Mouse (Mus musculus): ENCODE data around the gene Dgkz. TPM values are rescaled to one million over a fixed set of nuclear protein-coding genes. Genes with fewer than 3 reads are reported as not detected.

Gene Dgkz
- polyA plus RNA-seq, 1 experiment from 2014 or later = 53.2 TPM

GRCm38 (mm10) chr2:91932160-91932711 lies 43.4 kb downstream of the Dgkz start, which contains the start of gene Mdk:
Gene Mdk, minus strand, starts transcription at chr2:91932297.
- H3K4me3 ChIP-seq (ENCODE audit: low read depth, low read length) = peak within 1 kb of the TSS; percentile 49
- H3K4me2 ChIP-seq (replicated peaks; ENCODE audit: low read depth) = peak within 1 kb of the TSS; percentile 65
- peak within 1 kb of the TSS; percentile 56 for H3K9ac ChIP-seq (ENCODE audit: low read depth, low read length)
- H3K27ac ChIP-seq (ENCODE audit: low read depth, low read length) = no peak within 1 kb of the TSS; the same call in none of the 2 replicates
- no peak for TF ChIP-seq CTCF (IDR thresholded peaks at IDR 0.05; ENCODE audit: low read depth)
- ATAC-seq = no peak
- no peaks in the 10 kb centered on the region for H3K9me3 ChIP-seq (ENCODE audit: control insufficient read depth)
- H3K36me3 ChIP-seq (ENCODE audit: control insufficient read depth, insufficient read depth) = peaks cover 45% of the 10 kb centered on the region
- peaks cover 6% of the 10 kb centered on the region; the same call in 1 of the 2 replicates for H3K4me1 ChIP-seq (replicated peaks; ENCODE audit: control insufficient read depth, insufficient read depth, low read length)
- no peaks in the 10 kb centered on the region for H3K27me3 ChIP-seq (replicated peaks; ENCODE audit: control insufficient read depth, insufficient read depth, low read length)
- WGBS = 11% methylated on average over 15 of the region's 16 CpGs

DNA sequence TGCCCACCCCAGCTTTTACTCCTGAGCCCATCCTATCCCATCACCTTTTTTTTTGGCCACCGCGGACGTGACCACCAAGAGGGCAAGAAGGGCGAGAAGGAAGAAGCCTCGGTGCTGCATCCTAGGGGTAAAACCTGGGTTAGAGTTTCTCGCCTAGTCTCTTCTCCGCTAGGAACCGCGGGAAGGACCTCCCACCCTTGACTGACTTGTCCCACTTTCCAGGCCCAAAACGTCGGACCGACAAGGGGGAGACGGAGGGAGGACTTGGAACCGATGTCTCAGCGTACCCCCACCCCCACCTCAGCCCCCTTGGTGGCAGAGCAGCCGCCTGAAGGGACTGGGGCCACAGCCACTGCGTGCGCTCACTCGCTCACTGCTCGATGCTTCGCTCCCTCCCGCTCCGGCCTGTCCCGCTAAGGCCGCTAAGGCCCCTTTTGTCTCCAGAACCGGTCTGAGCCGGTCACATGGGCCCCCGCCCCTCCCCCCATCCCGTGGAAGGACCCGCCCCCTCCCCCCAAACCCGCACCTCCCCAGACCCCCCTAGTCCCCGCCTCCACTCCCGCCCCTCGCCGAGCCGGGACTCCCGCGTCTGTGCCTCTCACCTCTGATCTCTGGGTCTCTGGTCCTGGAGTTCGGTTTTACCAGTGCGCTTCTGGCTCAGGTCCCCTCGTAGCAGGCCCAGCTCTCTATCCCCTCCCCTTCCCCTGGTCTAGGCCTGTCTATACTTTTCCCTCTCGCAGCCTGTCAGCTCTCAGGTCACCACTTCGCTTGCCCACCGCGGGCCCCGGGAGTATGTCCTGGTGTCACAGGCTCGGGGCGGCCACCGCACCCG lies 44.1 kb downstream of the Dgkz start:
- H3K27ac ChIP-seq (ENCODE audit: low read depth, low read length) = no peak overlapping the region; the same call in none of the 2 replicates
- H3K4me2 ChIP-seq (replicated peaks; ENCODE audit: low read depth) = peak overlapping the region; percentile 65
- H3K9ac ChIP-seq (ENCODE audit: low read depth, low read length) = peak overlapping the region; percentile 56
- TF ChIP-seq CTCF (IDR thresholded peaks at IDR 0.05; ENCODE audit: low read depth) = no peak; the same call in 1 of the 2 replicates
- ATAC-seq = peak; percentile 10; the same call in 1 of the 2 replicates
- WGBS = 12% methylated on average over 47 of the region's 50 CpGs
- H3K4me3 ChIP-seq (ENCODE audit: low read depth, low read length) = peak overlapping the region; percentile 49
- H3K27me3 ChIP-seq (replicated peaks; ENCODE audit: control insufficient read depth, insufficient read depth, low read length) = no peaks in the 10 kb centered on the region
- H3K4me1 ChIP-seq (replicated peaks; ENCODE audit: control insufficient read depth, insufficient read depth, low read length) = peaks cover 6% of the 10 kb centered on the region; the same call in 1 of the 2 replicates
- H3K9me3 ChIP-seq (ENCODE audit: control insufficient read depth) = no peaks in the 10 kb centered on the region
- H3K36me3 ChIP-seq (ENCODE audit: control insufficient read depth, insufficient read depth) = peaks cover 38% of the 10 kb centered on the region

DNA sequence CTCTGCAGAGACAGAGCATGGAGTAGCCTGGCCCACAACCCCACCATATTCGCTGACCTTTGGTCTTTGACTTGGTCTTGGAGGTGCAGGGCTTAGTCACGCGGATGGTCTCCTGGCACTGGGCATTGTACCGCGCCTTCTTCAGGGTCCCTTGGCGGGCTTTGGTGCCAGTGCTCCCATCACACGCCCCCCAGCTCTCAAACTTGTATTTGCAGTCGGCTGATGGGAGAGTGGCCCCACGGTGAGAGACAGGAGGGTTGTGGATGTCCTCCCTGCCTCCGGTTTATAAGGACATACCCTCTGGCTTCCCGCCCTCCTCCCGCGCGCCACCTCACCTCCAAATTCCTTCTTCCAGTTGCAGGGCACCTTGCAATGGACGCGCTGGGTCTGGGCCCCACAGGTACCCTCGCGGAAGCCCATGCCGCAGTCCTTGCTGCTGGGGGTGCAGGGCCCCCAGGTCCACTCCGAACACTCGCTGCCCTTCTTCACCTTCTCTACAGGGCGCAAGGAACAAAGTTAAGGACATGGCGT lies 44.8 kb downstream of the Dgkz start:
- H3K9ac ChIP-seq (ENCODE audit: low read depth, low read length) = peak overlapping the region; percentile 56
- peaks cover 6% of the 10 kb centered on the region; the same call in 1 of the 2 replicates for H3K4me1 ChIP-seq (replicated peaks; ENCODE audit: control insufficient read depth, insufficient read depth, low read length)
- TF ChIP-seq CTCF (IDR thresholded peaks at IDR 0.05; ENCODE audit: low read depth) = no peak
- no peak overlapping the region for H3K27ac ChIP-seq (ENCODE audit: low read depth, low read length)
- 10% methylated on average over 22 of the region's 23 CpGs for WGBS
- peak overlapping the region; percentile 49 for H3K4me3 ChIP-seq (ENCODE audit: low read depth, low read length)
- ATAC-seq = no peak
- H3K4me2 ChIP-seq (replicated peaks; ENCODE audit: low read depth) = peak overlapping the region; percentile 65
- H3K36me3 ChIP-seq (ENCODE audit: control insufficient read depth, insufficient read depth) = peaks cover 31% of the 10 kb centered on the region
- H3K27me3 ChIP-seq (replicated peaks; ENCODE audit: control insufficient read depth, insufficient read depth, low read length) = no peaks in the 10 kb centered on the region
- H3K9me3 ChIP-seq (ENCODE audit: control insufficient read depth) = no peaks in the 10 kb centered on the region

DNA sequence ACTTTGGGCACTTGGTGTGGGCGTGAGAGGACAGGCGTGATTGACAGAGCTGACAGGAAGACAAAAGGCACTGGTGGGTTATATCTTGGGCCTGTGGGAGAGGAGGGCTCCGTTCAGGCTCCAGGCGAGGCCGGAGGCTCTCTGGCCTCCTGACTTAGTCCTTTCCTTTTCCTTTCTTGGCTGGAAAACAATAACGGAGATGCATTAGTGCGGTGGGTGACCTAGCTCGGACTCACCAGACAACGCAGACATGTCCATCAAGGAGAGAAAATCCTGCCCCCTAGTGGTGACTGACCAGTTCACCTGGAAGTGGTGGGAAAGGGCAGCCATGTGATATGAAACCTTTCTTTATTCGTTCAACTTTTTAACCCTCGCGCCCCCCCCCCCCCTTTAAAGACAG lies 45.7 kb downstream of the Dgkz start:
- H3K9me3 ChIP-seq (ENCODE audit: control insufficient read depth) = no peaks in the 10 kb centered on the region
- H3K4me3 ChIP-seq (ENCODE audit: low read depth, low read length) = no peak overlapping the region; the same call in 1 of the 2 replicates
- 23% methylated on average over 12 of the region's 12 CpGs for WGBS
- peaks cover 22% of the 10 kb centered on the region for H3K36me3 ChIP-seq (ENCODE audit: control insufficient read depth, insufficient read depth)
- ATAC-seq = no peak
- H3K4me2 ChIP-seq (replicated peaks; ENCODE audit: low read depth) = peak overlapping the region; percentile 65
- no peak overlapping the region for H3K9ac ChIP-seq (ENCODE audit: low read depth, low read length)
- peaks cover 6% of the 10 kb centered on the region; the same call in 1 of the 2 replicates for H3K4me1 ChIP-seq (replicated peaks; ENCODE audit: control insufficient read depth, insufficient read depth, low read length)
- H3K27me3 ChIP-seq (replicated peaks; ENCODE audit: control insufficient read depth, insufficient read depth, low read length) = peaks cover 2% of the 10 kb centered on the region; the same call in 1 of the 2 replicates
- H3K27ac ChIP-seq (ENCODE audit: low read depth, low read length) = no peak overlapping the region
- peak; percentile 84 for TF ChIP-seq CTCF (IDR thresholded peaks at IDR 0.05; ENCODE audit: low read depth)

DNA sequence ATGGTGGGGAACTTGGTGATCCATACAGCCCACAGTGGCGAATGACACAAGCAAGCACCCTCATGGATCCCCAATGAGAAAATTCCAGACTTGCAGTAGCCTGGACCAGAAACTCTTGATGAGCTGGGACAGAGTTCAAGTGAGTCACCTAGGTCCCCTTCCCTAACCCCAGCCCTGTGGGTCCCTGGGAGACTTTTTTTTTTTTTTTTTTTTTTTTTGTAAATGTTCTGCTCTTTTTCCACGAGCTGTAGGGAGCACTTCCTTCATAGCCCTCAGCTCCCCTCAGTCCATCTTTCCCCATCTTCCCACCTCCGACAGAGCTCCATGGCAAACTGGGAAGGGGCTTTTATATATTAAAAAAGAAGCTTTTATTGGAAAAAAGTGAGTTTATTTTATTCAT lies 46.2 kb downstream of the Dgkz start:
- Histone ChIP-seq H3K4me1 (replicated peaks; ENCODE audit: control insufficient read depth, insufficient read depth, low read length) (peaks cover 6% of the 10 kb centered on the region; the same call in 1 of the 2 replicates), H3K4me2 (replicated peaks; ENCODE audit: low read depth) (no peak overlapping the region), H3K9me3 (ENCODE audit: control insufficient read depth) (no peaks in the 10 kb centered on the region), H3K4me3 (ENCODE audit: low read depth, low read length) (no peak overlapping the region), H3K9ac (ENCODE audit: low read depth, low read length) (no peak overlapping the region), H3K27me3 (replicated peaks; ENCODE audit: control insufficient read depth, insufficient read depth, low read length) (peaks cover 6% of the 10 kb centered on the region; the same call in 1 of the 2 replicates), H3K36me3 (ENCODE audit: control insufficient read depth, insufficient read depth) (peaks cover 17% of the 10 kb centered on the region), H3K27ac (ENCODE audit: low read depth, low read length) (no peak overlapping the region)
- no peak for ATAC-seq
- TF ChIP-seq CTCF (IDR thresholded peaks at IDR 0.05; ENCODE audit: low read depth) = no peak
- 73% methylated on average over 3 of the region's 3 CpGs for WGBS
